Mouse (Mus musculus): ENCODE results near the gene Max. TPM values are rescaled to one million over a fixed set of nuclear protein-coding genes. Genes with fewer than 3 reads are reported as not detected.

The Max gene
- 44.9 and 48.2 TPM in 2 replicates for total RNA-seq (2012; rRNA removed)
- polyA plus RNA-seq (2012; ENCODE audit: insufficient read depth in 1 of 2, insufficient read length in 2 of 2, low read depth in 1 of 2, low replicate concordance in 2 of 2, missing spikeins in 1 of 2) = 100 to 1,000 TPM; 164 to 356 TPM

DNA sequence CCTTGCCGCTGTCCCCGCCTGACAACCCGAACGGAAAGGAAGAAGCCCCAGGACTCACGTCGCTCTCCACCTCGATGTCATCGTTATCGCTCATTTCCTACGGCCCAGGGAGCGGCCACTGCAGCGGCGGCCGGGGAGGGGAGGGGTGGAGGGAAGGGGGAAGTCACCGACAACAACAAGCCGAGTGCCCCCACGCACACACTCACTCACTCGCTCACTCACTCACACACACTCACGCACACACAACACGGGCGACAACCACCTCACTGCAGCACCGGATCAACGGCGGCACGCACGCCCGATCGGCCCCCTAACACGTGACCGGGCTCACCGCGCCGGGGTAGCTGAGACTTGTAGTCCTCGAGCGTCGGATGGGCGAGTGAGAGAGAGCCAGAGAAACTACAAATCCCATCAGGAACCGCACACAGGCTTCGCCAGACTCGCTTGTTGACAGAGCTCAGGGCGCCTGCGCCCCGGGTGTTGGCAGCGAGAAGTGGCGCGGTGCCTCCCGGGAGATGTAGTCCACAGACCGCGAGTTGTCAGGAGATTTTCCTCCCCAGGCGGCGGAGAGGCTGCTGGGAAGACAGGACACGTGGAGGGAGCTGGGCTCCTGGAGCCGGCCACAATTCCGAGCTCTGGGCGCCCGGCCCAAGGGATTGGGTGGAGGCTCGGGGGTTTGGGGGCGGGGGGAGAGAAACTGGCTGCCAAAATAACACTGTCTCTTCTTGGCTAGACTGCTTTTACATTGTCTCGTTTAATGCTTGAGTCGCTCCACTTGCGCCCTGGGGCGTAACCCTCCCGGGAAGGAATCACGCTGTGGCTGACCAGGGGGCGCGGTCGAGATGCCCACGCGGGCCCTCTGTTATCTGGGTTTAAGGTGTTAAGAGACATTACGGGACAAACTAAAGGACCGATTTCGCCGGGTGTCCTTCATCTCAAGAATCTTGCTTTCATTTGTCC, at the start of gene Max:
TSS of gene Max (minus strand) at position 270 of the 960 bp plus-strand sequence.
- peak; percentile 99 for DNase-seq (ENCODE audit: low read depth, low spot score)
- Histone ChIP-seq H3K27me3 (ENCODE audit: control insufficient read depth in 1 of 2, insufficient read depth in 2 of 2, low read length in 2 of 2) (no peaks in the 10 kb centered on the region), H3K27ac (ENCODE audit: control insufficient read depth, low read depth, low read length) (peak within 1 kb of the TSS; percentile 54), H3K36me3 (ENCODE audit: control insufficient read depth in 1 of 2, insufficient read depth in 2 of 2, low read length in 2 of 2) (peaks cover 4 to 32% of the 10 kb centered on the region in 2 experiments), H3K4me1 (ENCODE audit: control insufficient read depth in 1 of 2, insufficient read depth in 2 of 2, low read length in 2 of 2) (peaks cover 6 to 18% of the 10 kb centered on the region in 2 experiments; a peak in 3 of 4 replicates), H3K4me3 (ENCODE audit: control insufficient read depth in 1 of 2, insufficient read depth in 1 of 2, low read depth in 2 of 2, low read length in 2 of 2) (peak within 1 kb of the TSS; percentile 77 to 88), H3K9me3 (replicated peaks; ENCODE audit: insufficient read depth, low read length) (no peaks in the 10 kb centered on the region), H3K9ac (ENCODE audit: control insufficient read depth, low read depth, low read length, poor library complexity, severe bottlenecking) (peak within 1 kb of the TSS; percentile 93), H3K79me2 (ENCODE audit: control insufficient read depth, insufficient read depth, low read length, poor library complexity) (peaks cover 42% of the 10 kb centered on the region)
- no peak for TF ChIP-seq MYB (IDR thresholded peaks at IDR 0.05; ENCODE audit: low read depth, low read length)
- no peak for TF ChIP-seq BHLHE40 (IDR thresholded peaks at IDR 0.05; ENCODE audit: borderline replicate concordance, low read depth, low read length)
- peak; percentile 32; the same call in 1 of the 2 replicates for TF ChIP-seq POLR2AphosphoS2 (IDR thresholded peaks at IDR 0.05; ENCODE audit: low read length)
- no peak for TF ChIP-seq E2F4 (IDR thresholded peaks at IDR 0.05; ENCODE audit: borderline replicate concordance, low read depth, low read length)
- peak; percentile 97 for TF ChIP-seq NRF1 (IDR thresholded peaks at IDR 0.05; ENCODE audit: insufficient read depth, low read depth, low read length, poor library complexity, severe bottlenecking)
- no peak for TF ChIP-seq ZNF384 (IDR thresholded peaks at IDR 0.05; ENCODE audit: low read depth, low read length)
- TF ChIP-seq CTCF (IDR thresholded peaks at IDR 0.05 in 2 of 3, conservative IDR thresholded peaks at IDR 0.05 in 1 of 3; ENCODE audit: control insufficient read depth in 1 of 3, insufficient read depth in 1 of 3, low read depth in 2 of 3, low read length in 3 of 3, poor library complexity in 1 of 3, severe bottlenecking in 1 of 3) = no peak
- no peak for TF ChIP-seq POLR2AphosphoS5 (IDR thresholded peaks at IDR 0.05; ENCODE audit: borderline replicate concordance, low read depth, low read length)
- TF ChIP-seq TBP (IDR thresholded peaks at IDR 0.05; ENCODE audit: low read depth, low read length) = peak; percentile 57; the same call in 1 of the 2 replicates
- no peak for TF ChIP-seq CHD1 (IDR thresholded peaks at IDR 0.05; ENCODE audit: low read depth, low read length)
- peak; percentile 98 for TF ChIP-seq KAT2A (conservative IDR thresholded peaks at IDR 0.05; ENCODE audit: low read depth, low read length)
- TF ChIP-seq RCOR1 (IDR thresholded peaks at IDR 0.05; ENCODE audit: low read depth, low read length) = no peak
- TF ChIP-seq CHD2 (IDR thresholded peaks at IDR 0.05; ENCODE audit: low read length) = no peak
- peak; percentile 52 to 77; a peak in 3 of 4 replicates for TF ChIP-seq USF2 (IDR thresholded peaks at IDR 0.05; ENCODE audit: borderline replicate concordance in 1 of 2, insufficient read depth in 1 of 2, low read depth in 1 of 2, low read length in 2 of 2)
- peak; percentile 79 for TF ChIP-seq ELF1 (IDR thresholded peaks at IDR 0.05; ENCODE audit: low read depth, low read length)
- peak; percentile 69 for TF ChIP-seq NELFE (IDR thresholded peaks at IDR 0.05; ENCODE audit: low read depth, low read length)
- TF ChIP-seq MXI1 (IDR thresholded peaks at IDR 0.05; ENCODE audit: low read depth, low read length) = peak; percentile 100
- TF ChIP-seq MAFK (IDR thresholded peaks at IDR 0.05; ENCODE audit: borderline replicate concordance, low read depth, low read length) = no peak
- no peak for TF ChIP-seq GABPA (IDR thresholded peaks at IDR 0.05; ENCODE audit: low read depth, low read length)
- TF ChIP-seq SMC3 (IDR thresholded peaks at IDR 0.05; ENCODE audit: low read depth, low read length) = no peak
- peak; percentile 99 for TF ChIP-seq HCFC1 (IDR thresholded peaks at IDR 0.05; ENCODE audit: low read depth, low read length)
- TF ChIP-seq TCF12 (IDR thresholded peaks at IDR 0.05; ENCODE audit: low read depth, low read length) = 0 out of 2 replicates have a peak, but pooled peaks have one; percentile 1
- no peak for TF ChIP-seq UBTF (IDR thresholded peaks at IDR 0.05; ENCODE audit: borderline replicate concordance, insufficient read depth, low read depth, low read length)
- no peak for TF ChIP-seq TAL1 (IDR thresholded peaks at IDR 0.05; ENCODE audit: low read length)
- TF ChIP-seq ZKSCAN1 (IDR thresholded peaks at IDR 0.05; ENCODE audit: low read depth, low read length) = no peak
- peak; percentile 52 to 88; a peak in 3 of 4 replicates for TF ChIP-seq POLR2A (IDR thresholded peaks at IDR 0.05; ENCODE audit: control insufficient read depth in 1 of 2, insufficient read depth in 1 of 2, low read depth in 1 of 2, low read length in 2 of 2, poor library complexity in 1 of 2)
- TF ChIP-seq JUND (IDR thresholded peaks at IDR 0.05; ENCODE audit: low read depth, low read length) = no peak
- peak; percentile 62; the same call in 1 of the 2 replicates for TF ChIP-seq ZMIZ1 (IDR thresholded peaks at IDR 0.05; ENCODE audit: low read depth, low read length)
- TF ChIP-seq MAX (IDR thresholded peaks at IDR 0.05; ENCODE audit: low read length) = peak; percentile 92
- no peak; the same call in none of the 2 replicates for TF ChIP-seq MAZ (IDR thresholded peaks at IDR 0.05; ENCODE audit: low read depth, low read length)
- no peak for TF ChIP-seq ETS1 (IDR thresholded peaks at IDR 0.05; ENCODE audit: low read depth, low read length)
- TF ChIP-seq GATA1 (IDR thresholded peaks at IDR 0.05; ENCODE audit: low read depth, low read length) = no peak
- no peak for TF ChIP-seq MEF2A (IDR thresholded peaks at IDR 0.05; ENCODE audit: extremely low read depth, insufficient replicate concordance, low read depth, low read length, poor library complexity, severe bottlenecking)
- peak; percentile 95 for TF ChIP-seq MYC (IDR thresholded peaks at IDR 0.05; ENCODE audit: low read depth, low read length)

Data from MEL (cell line).